Mouse (Mus musculus): ENCODE measurements around the gene Eps15.

DNA sequence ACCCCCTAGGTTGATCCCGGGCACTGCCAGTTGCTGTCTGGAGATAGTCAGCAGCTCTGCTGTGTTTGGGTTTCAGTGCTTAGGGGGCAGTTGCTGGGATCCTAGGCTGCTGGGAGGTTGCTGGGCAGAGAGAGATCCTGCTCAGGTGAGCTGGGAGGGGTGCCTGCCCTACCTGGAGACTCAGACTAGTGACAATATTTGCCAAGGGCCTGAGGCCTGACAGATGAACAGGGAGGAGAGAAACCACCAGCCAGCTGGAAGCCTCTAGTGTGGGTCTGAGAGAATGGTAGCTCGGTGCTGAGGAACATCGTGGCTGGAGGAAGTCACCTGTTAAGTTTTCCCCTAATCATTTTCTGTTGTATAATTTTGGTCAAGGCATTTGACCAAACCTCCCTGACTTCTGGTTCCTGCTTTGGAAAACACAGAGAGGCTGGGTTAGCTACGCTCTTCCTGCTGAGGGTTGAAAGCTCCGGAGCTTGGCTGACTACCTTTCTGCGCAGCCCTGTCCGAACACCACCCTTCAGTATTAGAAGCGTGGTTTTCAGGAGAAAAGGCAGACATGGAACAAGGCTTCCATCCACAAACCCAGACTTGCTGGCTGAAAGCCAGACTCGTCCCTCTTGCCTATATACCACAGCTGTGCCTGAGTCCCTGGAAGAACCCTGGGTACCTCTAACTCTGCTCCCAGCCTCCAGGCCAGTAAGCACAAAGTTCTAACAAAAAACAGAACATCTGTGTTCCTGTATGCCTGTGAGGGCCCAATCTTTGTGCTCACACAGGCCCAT is 127.8 kb downstream of the Eps15 start:
- TF ChIP-seq CTCF (IDR thresholded peaks at IDR 0.05; ENCODE audit: low read depth) (no peak), EP300 (IDR thresholded peaks at IDR 0.05; ENCODE audit: low read depth) (no peak)
